Mouse (Mus musculus): ENCODE data around the gene Cdc14a.
A peak's percentile ranks its signal among the peaks of the same experiment; 100 is the strongest.

The Cdc14a gene

DNA sequence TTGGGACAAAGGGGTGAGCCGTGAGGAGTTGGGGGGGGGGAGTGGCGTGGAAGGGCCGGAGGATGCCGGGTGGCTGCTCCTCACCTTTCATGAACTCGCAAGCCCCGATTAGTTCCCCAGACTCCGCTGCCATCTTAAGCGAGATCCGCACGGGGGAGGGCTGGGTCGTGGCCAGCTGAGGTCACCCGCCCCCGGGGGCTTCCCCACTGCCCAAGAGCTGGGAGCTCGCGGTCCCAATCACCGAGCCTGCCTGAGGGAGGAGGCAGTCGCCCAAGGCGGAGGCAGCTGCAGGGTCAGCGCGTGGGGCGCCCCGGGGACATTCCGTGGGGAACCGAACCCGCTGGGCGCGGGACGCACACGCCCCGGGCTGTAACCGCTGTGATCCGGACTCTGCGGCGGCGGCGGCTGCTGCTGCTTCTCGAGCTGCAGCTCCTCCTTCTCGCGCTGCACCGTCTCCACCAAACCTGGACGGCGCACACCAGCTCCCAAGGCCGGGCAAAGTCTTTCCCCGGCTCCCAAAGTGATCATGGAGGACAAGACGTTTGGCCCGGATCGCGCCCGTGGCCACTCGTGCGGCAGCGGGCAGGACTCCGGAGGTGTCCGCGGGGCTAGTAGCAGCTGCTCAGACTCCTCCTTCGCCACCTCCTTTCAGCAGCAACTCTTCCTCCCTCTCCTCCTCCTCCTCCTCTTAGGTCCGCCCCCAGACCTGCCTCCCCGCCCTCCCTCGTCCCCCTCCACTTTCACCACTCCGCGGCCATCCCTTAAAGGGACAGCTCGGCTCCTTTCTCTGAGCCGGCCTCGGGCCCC is at the start of gene Cdc14a:
Cdc14a (minus strand) TSS at position 680 of the 807 bp plus-strand sequence.
- no peak for TF ChIP-seq GATA4 (IDR thresholded peaks at IDR 0.05; ENCODE audit: insufficient replicate concordance, low read length)

DNA sequence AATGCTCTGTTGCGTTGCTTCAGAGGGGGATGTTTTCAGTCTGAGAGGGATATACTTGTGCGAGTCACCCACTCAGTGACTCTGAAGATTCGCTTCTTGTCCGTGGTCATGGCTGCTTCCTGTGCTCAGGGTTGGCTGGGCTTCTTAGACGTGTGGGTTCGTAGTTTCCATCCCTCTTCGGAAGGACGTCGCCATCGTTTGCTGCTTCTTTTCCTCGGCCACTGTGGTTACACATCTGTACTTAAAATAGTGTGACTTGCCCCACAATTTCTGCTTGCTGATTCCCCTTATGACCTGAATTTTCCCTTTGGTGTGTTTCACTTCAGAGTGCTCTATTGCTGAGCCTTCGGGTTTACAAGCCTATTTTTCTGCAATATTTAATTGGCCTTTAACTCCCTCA is 41.9 kb upstream of the Cdc14a start:
- no peak for TF ChIP-seq GATA4 (IDR thresholded peaks at IDR 0.05; ENCODE audit: insufficient replicate concordance, low read length)

DNA sequence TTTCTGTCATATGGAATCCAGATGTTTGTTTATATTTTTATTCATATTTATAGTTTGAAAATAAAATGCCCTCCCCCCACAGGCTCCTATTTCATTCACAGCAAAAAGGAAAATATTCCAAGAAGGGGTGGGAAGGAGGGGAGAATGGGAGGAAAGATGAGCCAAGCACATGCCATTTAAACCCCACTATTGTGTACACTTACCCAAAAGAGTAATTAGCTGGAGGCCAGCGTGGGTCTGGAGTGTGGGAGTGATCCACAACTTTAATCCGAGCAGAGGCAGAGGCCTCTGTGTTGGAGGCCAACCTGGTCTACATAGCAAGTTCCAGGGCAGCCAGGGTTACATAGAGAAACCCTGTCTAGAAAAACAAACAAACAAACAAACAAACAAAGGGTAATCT is 40.5 kb upstream of the Cdc14a start:
- TF ChIP-seq GATA4 (IDR thresholded peaks at IDR 0.05; ENCODE audit: insufficient replicate concordance, low read length), result no peak

DNA sequence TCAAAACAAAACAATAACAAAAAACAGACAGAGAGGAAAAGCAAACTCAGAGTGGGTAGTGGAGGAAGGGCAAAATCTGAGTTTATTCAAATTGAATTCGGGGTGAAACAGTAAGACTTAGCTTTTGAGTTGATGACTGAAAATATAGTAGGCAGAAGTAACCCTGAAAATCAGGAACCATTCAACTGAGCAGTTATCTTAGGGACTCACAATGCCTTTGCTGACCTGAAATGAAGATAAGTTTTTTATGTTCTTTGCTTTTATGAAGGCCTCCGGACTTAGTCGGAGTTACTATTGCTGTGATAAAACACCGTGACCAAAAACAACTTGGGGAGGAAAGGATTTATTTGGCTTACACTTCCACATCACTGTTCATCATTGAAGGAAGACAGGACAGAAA is 37.2 kb upstream of the Cdc14a start:
- TF ChIP-seq GATA4 (IDR thresholded peaks at IDR 0.05; ENCODE audit: insufficient replicate concordance, low read length), result no peak

DNA sequence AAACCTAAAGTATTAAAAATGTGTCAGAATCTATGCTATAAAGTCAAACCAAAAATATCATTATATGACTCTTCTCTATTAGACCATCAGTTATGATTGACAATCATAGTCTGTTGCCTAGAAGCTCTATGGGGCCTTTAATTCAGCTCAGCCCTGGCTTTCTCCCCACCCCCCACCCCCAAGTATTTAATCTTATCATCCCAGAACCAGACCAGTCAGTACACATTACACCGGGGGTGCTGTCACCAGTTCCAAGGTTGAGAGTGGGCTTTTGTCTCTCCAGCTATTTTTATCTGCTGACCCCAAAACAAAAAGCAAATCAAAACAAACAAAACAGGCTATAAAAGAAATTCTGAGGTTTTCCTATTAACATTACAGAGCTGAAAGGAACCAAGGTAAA is 30.7 kb upstream of the Cdc14a start:
- no peak for TF ChIP-seq GATA4 (IDR thresholded peaks at IDR 0.05; ENCODE audit: insufficient replicate concordance, low read length)

DNA sequence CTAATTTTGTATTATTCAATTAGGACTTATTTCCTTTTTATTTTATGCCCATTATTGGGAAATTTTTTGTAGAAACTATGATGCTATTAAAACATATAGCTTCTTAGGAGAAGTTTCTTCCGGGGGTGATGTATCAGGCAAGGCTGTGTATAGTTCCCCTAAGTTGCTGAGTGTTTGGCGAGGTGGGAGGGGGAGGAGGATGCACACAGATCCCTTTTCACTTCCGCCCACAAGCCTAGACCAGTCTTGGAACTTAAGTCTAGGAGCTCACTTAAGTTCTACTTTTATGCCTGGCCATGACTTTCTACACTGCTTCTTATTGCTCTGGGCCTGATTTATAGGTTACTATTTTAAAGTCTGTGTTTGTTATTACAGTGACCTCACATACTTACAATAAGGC is 26.9 kb upstream of the Cdc14a start:
- no peak for TF ChIP-seq GATA4 (IDR thresholded peaks at IDR 0.05; ENCODE audit: insufficient replicate concordance, low read length)

DNA sequence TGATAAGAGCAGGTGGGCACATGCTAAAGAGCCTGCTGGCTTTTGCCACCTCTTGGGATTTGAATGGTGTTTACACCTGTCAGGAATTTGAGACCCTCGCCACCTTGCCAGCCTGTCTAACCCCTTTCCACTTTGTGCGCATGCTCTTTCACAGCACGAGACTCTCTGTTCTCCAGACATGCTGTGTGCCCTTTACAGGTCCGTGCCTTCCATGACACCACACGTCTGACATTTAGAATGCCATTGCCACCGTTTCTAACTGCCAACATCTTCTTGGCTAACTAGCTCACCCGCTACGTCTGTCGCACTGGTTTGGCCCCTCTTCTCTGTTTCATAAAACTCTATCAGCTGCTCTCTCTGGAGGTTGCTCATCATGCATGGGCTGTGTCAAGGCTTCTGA is 20.5 kb upstream of the Cdc14a start:
- TF ChIP-seq GATA4 (IDR thresholded peaks at IDR 0.05; ENCODE audit: insufficient replicate concordance, low read length), result no peak

DNA sequence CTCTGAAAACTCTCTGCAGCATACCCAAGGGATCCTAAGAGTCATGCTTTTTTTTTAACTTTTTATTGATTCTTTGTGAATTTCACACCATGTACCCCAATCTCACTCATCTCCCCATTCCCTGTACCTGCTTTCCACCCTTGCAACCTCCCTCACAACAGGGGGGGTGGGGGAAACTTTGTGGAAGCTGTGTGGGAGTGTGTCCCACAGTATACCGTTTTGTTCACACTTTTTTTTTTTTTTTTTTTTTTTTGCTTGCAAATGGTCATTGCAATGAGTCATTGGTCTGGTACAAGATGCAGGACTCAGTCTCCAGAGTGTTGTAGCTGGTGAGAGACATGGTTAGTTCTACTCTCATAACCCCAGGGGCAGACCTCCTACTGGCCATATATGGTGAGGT is 19.0 kb upstream of the Cdc14a start:
- no peak for TF ChIP-seq GATA4 (IDR thresholded peaks at IDR 0.05; ENCODE audit: insufficient replicate concordance, low read length)

DNA sequence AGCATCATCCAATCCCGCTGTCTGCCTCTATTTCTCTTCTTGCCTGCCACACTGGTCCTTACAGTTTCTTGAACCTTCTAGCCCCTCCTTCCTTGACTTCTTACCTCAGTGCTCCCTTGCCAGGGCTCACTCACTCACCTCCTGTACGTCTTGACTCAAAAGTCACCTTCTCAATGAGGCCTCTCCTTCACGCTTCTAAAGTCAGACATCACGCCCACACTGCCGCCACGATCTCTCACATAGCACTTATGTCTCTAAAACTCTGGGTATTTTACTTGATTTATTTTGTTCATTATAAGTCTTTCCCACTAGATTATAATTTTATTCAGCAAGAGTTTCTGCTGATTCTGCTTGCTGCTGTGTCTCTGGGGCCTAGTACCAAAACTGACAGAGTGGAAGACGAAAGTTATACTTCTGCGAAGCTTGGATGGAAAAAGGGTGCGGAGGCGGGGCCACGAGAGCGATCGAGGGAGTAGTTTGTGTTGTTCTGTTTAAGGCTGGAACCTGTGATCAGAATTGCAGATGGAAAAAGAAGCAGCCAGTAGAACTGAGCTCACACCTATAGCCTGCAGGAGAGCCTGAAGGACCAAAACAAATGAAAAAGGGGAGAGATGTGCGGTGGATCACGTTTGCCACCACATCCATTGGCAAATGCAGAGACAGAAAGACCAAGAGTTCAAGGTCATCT is 17.8 kb upstream of the Cdc14a start:
- TF ChIP-seq GATA4 (IDR thresholded peaks at IDR 0.05; ENCODE audit: insufficient replicate concordance, low read length), result no peak

DNA sequence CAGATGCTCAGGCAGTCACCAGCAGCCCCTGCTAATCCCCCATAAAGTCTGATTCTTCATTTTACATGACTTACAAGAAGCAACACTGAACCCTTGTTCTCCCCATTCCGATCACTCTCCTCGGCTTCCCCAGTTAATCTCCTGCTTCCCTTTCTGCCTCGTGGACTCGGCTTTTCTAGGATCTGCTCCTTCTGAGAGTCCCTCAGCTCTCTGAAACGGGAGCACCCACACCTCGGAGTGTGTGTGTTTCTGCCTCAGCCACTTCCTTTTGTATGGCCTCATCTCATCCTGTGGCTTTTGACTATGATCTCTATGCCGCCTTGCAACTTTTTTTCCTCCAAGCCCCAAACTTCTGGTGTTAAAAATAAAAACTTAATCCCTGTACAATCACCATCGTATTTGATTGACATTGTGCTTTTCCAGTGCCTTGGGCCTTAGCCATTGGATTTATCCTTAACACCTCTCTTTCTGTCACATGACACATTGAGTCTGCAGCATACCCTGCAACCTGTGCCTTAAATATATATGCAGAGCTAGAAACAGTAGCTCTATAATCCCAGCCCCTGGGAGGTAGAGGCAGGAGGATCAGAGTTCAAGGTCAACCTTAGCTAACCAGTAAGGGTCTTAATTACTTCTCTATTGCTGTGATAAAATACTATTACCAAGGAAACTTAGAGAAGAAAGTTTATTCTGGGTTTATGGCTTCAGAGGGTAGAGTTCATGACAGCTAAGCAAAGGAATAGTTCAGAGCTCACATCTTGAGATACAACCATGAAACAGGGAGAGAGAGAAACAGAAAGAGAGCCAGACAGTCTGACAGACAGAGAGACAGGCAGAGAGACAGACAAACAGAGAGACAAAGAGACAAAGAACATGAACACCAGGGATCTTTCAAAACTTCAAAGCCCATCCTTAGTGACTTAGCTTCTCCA is 16.5 kb upstream of the Cdc14a start:
- TF ChIP-seq GATA4 (IDR thresholded peaks at IDR 0.05; ENCODE audit: insufficient replicate concordance, low read length), result no peak

DNA sequence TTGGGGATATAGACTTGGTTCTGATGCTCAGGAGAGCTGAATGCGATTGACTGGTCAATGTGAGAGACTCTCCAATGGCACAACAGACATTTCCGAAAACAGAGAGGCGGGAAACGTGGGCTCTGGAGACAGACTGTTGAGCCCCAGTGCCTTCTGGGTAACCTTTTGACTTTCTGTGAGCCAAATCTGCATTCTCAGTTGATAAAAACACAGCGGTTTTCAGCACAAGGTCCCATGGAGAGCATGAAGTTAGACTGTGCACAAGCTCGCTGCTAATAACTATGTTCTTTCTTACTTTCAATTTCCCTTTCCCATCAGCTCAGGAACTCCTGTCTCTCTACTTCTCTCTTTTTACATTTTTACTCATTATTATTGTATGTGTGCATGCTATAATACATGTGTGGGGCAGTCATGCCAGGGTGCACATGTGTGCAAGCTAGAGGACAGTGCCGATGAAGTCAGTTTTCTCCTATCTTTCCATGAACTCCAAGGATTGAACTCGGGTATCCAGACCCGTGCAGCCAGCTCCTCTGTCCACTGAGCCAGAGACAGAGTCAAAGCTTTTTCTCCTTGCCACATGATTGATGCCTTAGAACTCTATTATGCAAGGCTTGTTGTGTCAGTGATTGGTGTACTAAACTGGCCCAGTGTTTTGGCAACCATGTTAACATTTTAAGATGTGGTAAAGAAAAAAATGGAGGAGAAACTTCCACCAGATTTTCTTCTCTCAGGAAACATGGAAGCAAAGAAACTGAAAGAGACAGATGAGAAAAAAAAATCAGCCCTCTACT is 13.2 kb upstream of the Cdc14a start:
- TF ChIP-seq GATA4 (IDR thresholded peaks at IDR 0.05; ENCODE audit: insufficient replicate concordance, low read length), result no peak

DNA sequence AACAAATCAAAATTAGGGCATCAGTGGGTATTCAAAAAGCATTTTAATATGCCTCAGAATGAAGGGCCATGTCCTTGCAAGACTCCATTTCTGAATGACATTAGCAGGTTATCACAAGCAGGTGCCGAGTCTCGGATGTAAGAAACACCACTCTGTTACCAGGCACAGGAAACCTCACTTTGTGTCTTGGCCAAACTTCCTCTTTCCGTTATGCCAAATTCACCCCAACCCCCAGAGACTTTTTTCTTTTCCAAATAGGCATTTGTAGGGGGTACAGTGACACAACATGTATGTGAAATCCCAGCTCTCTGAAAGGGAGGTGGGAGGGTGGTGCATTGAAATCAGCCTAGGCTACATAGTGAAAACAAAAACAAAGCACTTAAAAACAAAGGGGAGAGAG is 12.3 kb upstream of the Cdc14a start:
- no peak for TF ChIP-seq GATA4 (IDR thresholded peaks at IDR 0.05; ENCODE audit: insufficient replicate concordance, low read length)

DNA sequence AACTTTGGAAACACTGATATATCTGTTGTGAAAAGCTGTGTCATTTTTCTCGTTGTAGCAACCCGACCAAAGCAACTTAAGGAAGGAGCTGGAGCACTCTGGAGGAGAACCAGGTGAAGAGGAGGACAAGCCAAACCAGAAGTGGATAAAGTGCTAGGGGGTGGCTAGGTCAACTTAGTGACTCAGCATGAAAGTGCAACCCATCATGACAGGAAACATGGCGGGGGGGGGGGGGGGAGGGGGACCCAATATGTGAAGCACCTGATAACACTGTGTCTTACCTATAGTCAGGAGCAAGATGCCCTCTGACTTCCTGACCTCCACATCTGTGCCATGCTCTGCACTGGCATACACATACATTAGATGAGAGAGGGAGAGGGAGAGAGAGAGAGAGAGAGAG is 10.9 kb upstream of the Cdc14a start:
- TF ChIP-seq GATA4 (IDR thresholded peaks at IDR 0.05; ENCODE audit: insufficient replicate concordance, low read length), result no peak

DNA sequence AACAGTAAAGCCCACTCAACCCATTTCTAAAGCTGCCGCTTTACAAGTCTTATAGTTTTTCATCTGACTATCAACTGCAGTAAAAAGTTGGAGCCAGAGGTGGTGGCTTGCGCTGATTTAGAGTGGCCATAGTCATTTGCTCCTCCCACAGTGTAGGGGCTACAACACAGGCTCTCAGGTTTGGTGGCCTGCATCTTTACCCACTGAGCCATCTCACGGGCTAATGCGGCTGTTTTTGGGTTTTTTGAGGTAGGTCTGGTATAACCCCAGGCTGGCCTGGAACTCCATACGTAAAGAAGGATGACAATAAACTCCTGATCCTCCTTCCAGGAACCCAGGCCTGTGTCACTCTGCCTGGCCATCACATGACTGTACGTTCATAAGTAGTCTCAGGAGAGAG is 2.1 kb upstream of the Cdc14a start:
- TF ChIP-seq GATA4 (IDR thresholded peaks at IDR 0.05; ENCODE audit: insufficient replicate concordance, low read length), result no peak

DNA sequence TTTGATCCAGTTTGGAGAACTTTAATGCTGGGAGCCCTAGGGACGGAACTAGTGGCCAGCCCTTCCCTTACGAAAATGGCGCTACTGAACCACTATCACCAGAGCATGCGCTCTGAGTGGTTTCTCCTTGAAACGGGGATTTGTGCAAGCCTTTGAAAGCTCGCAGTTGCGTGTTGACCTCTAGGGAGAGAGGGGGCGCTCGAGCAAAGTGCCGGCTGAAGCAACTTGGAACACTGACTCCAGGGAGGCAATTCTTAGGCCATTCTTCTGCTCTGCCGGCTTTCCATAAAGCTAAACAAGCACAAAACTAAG is 1.1 kb upstream of the Cdc14a start:
- peak; percentile 64; the same call in 1 of the 2 replicates for TF ChIP-seq GATA4 (IDR thresholded peaks at IDR 0.05; ENCODE audit: insufficient replicate concordance, low read length)
